Mouse (Mus musculus) T-helper 17 cell (primary cell): Measurements from ENCODE around the gene Zfp710.
"Not testable (repeated sequence)": the region's sequence is repeated elsewhere in the genome, so short reads cannot be mapped to it uniquely, and the experiment has no call there.

Experiments used
- in situ Hi-C, 2 experiments: fragments of 300-600 bp; cut with MboI, MseI; formaldehyde crosslinking; loops; 1 replicate in 1 of 2; 2 replicates in 1 of 2; pipeline ENCODE4 v1.15.1; 2025; ENCODE audit warnings: high pct_unique_total_duplicates in 2 of 2

The Zfp710 gene

DNA sequence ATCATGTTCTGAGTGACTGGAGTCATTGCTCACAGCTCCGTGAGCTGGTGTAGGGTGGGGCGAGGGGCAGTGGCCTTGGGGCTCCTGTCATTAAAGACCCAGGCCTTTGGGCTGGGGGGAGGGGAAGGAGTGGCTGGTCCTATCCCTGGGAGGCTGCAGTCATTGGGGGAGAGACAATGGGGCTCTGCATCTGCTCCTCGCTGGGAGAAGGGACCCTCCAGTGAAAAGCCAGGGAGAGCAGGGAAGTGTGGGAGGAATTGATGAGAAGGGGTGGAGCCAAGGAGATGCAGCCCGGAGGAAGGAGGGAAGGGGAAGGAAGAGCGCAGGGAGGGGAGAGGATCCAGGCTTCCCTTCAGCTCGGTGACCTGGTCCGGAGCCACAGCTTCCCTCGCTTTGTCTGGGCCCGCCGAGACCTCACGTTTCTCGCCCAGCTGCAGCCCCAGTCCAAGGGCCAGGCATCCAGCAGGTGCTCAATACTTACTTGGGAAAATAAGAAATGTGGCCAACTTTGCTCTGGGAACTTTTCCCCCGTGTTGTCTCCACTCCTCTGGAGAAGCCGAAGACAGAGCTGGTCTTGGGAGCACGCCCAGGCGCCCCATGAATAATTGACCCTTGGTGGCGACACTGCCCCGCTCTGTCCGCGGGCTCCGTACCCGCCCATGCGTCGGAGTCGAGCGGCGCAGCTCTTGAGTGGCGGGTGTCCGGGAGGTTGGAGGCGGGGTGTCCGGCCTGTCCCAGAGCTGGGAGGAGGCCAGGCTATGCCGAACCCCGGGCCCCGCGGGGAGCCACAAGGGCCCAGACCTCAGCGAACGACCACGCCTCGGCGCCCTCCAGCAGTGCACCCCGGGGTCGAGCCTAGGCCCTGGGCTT, at the start of gene Zfp710:
Gene Zfp710 (plus strand): TSS at position 294 of the 870 bp plus-strand sequence.
- in situ Hi-C loops = loop anchor here in 1 of 2 experiments (5.0 kb wide), 1 partner anchor 58 kb away; no protein-coding TSS in a partner anchor

DNA sequence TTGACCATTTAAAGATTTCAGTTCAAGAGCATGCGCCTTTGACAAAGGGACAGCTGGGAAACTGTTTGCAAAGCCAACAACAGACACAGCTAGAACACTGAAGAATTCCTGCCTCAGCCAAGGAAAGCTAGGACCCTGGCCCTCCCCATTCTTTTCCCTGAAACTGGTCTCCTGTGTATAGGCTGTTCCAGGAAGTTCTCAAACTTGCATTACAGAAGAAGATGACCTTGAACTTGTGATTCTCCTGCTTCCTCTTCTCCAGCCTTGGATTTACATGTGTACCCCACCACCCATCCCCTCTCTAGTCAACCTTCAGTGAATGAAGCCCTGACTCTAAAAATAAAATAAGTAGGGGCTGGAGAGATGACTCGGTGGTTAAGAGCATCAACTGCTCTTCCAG, 49.3 kb upstream of the Zfp710 start:
- in situ Hi-C loops = no loop called here

DNA sequence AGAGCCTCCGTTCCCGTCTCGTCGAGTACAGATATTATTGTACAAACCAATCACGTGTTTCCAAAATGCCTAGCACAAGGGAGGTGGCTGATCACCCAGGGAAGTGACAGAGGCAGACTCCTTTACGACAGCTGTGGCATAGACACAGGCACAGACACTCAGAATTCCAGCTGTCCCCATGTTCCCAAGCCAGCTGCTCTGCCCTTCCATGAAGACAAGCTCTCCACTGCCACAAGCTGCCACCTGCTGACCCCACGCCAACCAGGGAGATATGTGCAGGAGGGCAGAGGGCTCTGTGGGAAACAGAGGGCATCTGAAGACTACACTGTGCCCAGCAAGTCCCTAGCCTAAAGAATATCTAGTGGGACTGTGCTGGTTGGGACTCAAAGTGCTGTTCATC, 37.9 kb upstream of the Zfp710 start:
- in situ Hi-C loops = no loop called here

DNA sequence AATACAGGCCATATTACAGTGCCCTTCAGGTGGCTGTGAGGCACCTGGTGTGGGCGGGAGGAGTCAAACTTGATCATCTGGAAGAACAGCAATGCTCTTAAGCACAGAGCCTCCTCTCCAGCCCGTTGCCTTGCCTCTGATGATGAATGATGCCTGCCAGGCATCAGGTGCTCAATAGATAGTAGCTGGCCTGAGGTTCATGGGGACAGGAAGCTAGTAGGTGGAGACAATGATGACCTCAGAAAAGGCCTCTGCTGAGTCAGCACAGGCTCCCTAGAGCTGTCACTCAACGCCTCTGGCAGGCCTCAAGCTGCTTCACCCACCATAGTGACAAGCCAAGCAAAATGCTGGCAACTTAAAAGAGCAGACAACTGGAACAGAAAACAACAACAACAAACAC, 36.9 kb upstream of the Zfp710 start:
- in situ Hi-C loops = no loop called here

DNA sequence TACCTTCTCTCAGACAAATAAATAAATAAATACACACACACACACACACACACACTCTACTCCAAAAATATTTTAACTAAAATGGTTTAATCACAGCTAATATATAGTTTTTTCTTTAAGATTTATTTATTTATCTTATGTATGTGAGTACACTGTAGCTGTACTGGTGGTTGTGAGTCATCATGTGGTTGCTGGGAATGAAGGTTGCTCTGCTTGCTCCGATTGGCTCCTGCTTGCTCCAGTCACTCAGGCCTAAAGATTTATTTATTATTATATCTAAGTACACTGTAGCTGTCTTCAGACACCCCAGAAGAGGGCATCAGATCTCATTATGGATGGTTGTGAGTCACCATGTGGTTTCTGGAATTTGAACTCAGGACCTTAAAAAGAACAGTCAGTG, 36.1 kb upstream of the Zfp710 start:
- in situ Hi-C loops = not testable (repeated sequence)

DNA sequence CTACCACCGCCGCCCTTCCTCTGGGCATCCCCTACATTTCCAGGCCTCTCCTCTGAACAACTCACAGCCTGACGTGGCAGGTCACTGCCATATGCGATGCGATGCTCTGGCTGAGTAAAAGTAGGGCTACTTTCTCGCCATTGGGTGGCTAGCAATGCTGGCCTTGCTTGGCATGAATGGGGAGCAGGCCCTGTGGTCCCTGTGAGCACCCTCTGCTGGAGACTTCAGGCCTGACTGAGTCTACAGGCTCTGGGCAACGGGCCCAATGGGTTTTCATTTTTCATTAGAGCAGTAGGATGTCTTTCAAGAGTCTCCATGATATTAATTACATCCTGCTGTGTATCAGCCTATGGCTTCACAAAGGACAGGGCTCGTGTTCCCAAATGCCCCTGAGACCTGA, 30.1 kb upstream of the Zfp710 start:
- in situ Hi-C loops = no loop called here

DNA sequence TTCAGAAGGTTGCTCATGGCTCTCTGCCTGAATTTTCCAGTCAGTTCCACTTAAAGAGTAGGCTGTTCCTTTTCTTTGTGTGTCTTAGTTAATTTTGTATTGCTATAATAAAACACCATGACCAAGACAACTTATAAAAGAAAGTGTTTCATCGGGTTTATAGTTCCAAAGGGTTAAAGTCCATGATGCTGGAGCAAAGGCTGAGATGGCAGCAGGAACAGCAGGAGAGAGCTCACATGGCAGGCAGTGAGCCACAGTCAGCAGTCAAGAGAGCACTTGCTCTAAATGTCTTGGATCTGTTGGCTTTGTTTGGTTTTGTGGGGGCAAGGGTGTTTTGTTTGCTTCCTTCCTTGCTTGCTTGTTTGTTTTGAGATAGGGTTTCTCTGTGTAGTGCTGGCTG, 26.9 kb upstream of the Zfp710 start:
- in situ Hi-C loops = no loop called here

DNA sequence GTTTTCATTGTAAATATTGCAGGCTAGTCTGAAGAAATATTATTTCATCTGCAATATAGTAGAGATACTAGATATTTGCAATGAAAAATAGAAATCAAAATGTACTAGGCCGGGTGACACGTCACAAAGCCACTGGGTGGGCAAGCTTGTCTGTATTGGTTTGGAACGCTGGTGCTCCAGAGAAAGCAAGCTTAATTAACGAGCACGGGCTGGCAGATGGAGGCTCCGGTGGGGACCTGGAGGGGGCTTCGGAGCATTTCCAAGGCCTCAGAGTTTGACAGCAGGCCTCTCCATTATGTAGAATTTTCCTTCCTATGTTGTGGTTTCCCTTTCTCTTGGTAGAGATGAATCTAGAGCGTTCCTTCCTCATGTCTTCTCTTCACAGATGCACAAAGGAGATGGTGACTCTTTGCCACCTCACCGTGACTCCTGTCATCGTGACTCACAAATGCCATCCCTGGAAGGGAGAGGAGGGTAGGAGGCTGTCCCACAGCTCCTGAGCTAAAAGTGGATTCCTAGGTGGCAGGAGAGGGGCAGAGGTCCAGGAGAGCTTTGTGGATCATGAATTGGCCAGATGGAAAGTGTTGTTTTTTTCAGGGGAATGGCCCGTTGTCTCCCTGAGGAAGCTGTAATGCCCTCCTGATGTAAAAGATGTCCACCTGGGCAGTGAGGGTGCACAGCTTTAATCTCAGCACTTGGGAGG, 22.1 kb upstream of the Zfp710 start:
- in situ Hi-C loops = no loop called here

DNA sequence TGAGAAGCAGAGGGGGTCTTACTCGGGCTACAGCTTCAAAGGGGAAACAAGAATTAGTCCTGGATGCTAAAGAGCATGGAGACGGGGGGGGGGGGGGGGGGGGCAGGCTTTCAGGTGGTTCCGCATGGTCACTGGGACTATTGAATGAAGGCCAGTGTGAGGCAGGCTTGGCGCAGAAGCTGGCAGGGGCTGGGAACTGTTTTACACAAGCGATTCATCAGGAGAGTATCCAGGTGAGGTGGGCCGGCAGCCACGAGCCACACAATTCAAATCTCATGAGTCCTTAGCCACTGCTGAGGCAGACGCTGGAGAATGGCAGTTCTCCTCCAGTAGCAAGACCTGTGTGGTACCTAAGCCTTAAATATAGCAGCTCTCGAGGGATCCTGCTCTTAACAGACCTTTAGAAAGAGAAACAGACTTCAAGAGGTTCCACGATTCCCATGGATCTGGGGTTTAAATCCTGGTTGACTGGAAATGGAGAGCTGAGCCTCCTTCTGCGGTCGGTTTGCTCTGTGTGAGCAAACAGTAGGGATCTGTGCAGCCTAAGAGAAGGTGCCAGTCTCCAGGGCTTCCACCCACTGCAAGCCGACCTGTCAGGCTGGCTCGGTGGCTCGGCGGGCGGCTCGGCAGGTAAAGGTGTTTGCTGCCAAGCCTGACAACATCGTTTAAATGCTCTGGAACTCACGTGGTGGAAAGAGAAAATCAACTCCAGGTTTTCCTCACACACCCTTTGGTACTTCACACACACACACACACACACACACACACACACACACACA, 19.6 kb upstream of the Zfp710 start:
- in situ Hi-C loops = loop anchor here in 1 of 2 experiments (5.0 kb wide), 1 partner anchor 77 kb away; no protein-coding TSS in a partner anchor

DNA sequence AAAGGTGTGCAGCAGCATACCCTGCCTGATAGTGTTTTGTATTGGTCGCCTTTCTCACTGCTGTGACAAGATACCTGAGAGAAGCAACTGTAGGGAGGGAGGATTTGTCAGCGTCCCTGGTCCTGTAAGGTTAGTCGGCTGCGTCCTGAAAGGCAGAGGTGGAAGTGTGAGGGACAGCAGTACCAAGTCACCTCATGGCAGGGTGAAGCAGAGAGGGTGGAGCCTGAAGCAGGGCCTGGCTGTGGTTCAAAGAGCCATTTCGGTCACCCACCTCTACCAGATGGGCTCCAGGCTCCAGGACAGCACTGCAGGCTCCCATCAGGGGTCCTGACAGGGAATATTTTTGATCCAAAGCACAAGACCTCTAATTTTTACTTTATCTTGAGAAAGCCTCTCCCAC, 13.9 kb upstream of the Zfp710 start:
- in situ Hi-C loops = no loop called here

DNA sequence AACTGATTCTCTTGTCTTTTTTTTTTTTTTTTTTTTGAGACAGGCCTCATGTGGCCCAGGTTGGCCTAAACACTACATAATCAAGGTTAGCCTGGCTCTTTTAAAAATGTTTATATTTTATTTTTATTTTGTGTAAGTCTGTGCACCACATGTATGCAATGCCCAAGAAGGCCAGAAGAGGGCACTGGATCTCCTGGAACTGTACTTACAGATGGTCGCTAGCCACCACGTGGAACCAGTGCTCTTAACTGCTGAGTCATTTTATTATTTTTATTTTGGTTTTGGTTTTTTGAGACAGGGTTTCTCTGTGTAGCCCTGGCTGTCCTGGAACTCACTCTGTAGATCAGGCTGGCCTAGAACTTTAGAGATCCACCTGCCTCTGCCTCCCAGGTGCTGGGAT, 13.1 kb upstream of the Zfp710 start:
- in situ Hi-C loops = no loop called here

DNA sequence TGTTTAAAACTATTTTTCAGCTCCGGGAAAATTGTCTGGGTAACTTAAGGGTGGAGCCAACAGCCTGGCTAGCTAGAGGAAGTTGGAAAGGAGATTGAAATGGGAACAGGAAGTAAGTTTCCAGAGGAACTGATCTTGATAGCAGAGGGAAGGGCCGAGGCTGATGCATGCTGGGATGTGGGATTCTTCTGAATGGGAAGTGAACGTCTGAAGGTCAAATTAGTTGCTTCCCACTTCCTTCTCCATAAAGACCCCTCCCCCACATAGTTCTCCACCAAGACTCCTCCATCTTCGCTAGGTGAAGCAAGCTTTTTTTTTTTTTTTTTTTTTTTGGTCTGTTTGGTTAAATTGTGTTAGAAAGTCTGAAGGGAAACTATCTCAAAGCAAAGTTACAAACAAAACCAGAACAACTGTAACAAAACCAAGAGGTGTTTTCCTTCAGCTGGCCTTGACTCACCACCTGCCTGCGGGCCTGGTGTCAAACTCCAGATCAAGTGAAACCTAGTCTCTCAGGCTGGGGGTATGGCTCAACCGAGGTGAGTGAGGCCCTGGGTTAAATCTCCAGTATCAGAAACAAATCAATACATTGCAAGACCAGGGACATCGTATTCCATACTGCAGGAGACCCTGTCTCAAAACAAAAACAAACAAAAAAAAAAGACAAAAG, 10.6 kb upstream of the Zfp710 start:
- in situ Hi-C loops = no loop called here

DNA sequence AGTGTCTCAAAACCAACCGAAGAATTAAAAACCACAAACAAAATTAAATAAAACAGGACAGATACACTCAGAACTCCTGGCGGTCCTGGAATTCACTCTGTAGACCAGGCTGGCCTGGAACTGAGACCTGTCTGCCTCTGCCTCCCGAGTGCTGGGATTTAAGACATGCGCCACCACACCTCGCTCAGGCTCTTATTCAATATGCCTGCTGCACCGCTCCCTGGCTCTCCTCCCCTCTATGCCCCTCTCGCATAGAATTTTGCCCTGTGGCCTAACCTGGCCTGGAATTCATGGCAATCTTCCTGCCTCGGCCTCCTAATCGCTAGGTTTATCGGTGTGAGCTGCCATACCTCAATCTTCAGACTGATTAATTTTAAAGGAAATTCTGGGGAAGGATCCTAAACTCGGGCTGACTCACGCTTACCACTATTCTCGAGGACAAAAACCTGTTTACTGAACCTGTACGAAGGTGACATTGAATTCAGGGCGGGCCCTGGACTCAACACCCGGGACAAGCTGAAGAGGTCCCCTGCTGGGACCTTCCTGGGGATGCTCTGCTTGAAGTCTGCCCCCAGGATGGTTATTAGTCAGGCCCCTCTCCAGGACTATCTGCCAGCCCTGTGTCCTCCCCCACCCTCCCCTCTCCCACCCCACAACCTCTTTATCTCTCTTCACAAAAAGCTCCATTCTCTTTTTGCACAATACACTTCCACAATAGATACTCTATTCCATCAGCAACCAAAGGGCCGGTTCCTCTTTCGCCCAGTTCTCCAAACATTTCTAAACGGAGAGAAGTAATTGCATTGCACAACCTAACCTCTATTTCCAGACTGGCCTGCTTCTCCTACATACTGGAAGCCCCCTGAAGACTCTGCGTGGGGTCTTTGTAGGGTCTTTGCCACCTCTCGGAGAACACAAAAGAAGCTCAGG, 9.5 kb upstream of the Zfp710 start:
- in situ Hi-C loops = no loop called here

DNA sequence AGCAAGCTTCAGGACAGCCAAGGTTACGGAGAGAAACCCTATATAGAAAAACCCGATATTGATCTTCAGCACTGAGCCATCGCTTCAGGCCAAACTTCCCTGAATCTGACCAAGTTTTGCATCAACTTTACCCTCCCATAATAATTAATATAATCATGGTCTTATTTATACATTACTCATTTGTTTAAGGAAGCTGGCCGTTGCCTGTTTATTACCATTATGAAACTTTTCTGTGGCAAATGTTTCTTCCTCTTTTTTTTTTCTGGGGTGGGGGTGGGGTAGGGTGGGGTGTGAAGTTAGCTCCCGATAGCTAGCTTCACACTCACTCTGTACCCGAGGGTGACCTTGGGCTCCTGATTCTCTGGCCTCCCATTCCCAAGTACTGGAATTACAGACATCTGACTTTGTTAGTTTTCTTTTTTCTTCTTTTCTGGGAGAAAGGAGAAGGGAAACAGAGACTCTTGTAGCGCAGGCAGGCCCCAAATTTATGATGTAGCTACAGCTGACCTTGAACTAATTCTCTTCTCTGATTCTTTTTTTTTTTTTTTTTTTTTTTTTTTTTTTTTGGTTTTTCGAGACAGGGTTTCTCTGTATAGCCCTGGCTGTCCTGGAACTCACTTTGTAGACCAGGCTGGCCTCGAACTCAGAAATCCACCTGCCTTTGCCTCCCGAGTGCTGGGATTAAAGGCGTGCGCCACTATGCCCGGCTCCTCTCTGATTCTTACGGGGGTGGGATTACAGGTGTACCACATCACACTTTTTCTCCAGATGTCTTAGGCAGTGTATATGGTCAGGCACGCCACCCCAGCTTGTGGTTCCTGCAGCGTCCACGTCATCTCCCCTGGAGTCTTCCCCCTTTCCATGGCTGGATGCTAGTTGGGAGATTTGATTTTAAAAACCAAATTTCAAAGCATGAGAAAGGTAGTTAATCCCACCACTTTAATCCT, 5.8 kb upstream of the Zfp710 start:
- in situ Hi-C loops = no loop called here

DNA sequence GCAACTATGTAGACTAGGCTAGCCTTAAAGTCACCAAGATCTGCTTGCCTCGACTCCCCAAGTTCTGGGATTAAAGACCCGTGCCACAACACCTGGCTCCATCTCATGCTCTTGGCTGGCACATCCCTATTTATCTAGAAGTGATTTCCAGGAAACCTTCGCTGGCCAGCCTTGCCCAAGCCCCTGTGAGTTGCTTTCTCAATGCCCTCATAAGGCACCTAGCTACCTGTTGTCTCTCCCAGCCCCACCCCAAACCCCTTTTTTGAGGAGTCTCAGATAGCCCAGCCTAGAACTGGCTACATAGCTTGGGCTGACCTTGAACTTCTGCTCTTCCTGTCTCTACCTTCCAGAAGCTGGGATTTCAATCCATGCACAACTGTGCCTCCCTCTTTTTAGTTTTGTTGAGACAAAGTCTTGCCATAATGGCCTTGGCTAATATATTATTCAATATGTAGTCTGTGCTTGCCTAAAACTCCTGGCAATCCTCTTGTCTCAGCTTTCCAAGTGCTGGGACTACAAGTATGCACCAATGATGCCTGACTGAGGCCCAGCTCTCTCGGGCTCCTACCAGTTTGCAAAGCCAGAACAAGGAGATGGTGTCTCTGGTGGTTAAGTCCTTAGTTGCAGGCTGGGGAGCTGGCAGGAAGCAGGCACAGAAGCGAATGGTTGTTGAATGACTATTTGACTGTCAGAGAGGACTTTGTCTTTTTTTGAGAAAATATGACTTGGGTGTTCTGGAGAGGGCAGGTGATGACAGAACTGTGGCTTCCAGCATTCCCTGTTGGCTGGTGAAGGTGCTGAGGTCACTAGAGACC, 786 bp upstream of the Zfp710 start:
- in situ Hi-C loops = no loop called here

DNA sequence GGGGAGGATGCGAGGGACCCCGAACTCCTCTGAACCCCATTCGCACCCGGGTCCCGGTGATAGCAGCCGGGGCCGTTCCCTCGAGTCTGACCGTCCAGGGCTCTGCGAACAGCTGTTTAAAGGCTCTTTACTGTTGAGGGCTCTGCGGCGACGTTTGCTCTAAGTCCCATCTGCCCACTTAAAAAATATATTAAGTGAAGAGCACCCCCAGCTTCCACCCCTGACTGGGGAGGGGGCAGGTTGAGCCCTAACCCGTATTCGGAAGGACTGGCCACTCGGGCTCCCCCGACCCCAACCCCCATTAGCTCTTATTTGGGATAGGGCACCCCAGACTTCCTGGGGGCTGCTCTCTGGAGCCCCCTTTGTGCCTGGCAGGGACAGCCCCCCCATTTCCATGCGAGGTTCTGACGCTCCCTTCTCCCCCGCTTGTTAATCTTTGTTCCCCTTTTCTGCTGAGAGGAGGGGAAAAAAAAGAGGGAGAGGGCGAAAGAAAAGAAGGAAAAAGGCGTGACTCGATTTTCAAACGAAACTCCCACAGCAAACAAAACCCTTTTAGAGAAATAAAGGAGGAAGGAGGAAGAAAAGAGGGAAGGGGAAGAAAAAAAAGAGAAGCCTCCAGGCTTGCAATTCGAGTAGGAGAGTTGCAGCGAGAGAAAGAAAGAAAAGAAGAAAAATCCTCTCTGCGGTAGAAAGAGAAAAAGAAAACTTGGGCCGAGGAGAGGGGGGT, 940 bp downstream of the Zfp710 start:
- in situ Hi-C loops = loop anchor here in 1 of 2 experiments (5.0 kb wide), 1 partner anchor 57 kb away; no protein-coding TSS in a partner anchor
